Mouse (Mus musculus) heart, postnatal 0 days (tissue): Measurements from ENCODE around the gene Stpg2.

Experiments used
- CTCF ChIP-seq: IDR thresholded peaks from 2 replicates; pipeline ENCODE4 v1.5.1; 2016; ENCODE audit warnings: antibody characterized with exemption, control low read depth, low read depth
- EP300 ChIP-seq: IDR thresholded peaks from 2 replicates; pipeline ENCODE4 v1.6.1; 2016; ENCODE audit warnings: antibody characterized with exemption, low read depth

- TF ChIP-seq CTCF (0 out of 2 replicates have a peak, but pooled peaks have one; percentile 17), EP300 (no peak)
These were observed 41.0 kb downstream of the Stpg2 start for GRCm38 (mm10) chr3:139246508-139246907.
